Mouse (Mus musculus) erythroblast, embryonic 14.5 days (primary cell): Measurements from ENCODE around the gene Rnaseh2a.

Experiments
- GATA1 ChIP-seq: IDR thresholded peaks from 2 replicates; pipeline ENCODE4 v1.6.1; 2012; ENCODE audit warnings: low read length, inconsistent platforms, mixed read lengths
- TAL1 ChIP-seq: IDR thresholded peaks from 3 replicates; pipeline ENCODE4 v1.6.1; 2012; ENCODE audit warnings: low read length, inconsistent platforms, mixed read lengths

- no peak for TF ChIP-seq TAL1
- no peak for TF ChIP-seq GATA1
These were observed 6.6 kb upstream of the Rnaseh2a start for GRCm38 (mm10) chr8:84976031-84976762.
